Mouse (Mus musculus) heart, embryonic 14.5 days (tissue): Measurements from ENCODE around the gene Zfhx2. TPM values are rescaled to one million over a fixed set of nuclear protein-coding genes. Genes with fewer than 3 reads are reported as not detected.

Source experiments
- ATAC-seq: fragments of 200-750 bp; cut with Nextera tagmentation; 2 replicates; pipeline ENCODE4 v1.8.0; 2017; ENCODE audit warnings: low read depth, moderate TSS enrichment; ENCODE audit not compliant: insufficient number of reproducible peaks, insufficient read depth, low FRiP score
- H3K27ac ChIP-seq, 2 experiments: fragments of 200-500 bp in 1 of 2; fragments of 300-500 bp in 1 of 2; sonication (generic) in 1 of 2; replicated peaks in 1 of 2; 2 replicates each; pipeline ENCODE4 v1.5.1; 2012 to 2014; ENCODE audit warnings: low read depth in 2 of 2, low read length in 2 of 2, control low read depth in 1 of 2, mild to moderate bottlenecking in 1 of 2, mixed read lengths in 1 of 2; ENCODE audit not compliant: control insufficient read depth in 1 of 2, insufficient read depth in 1 of 2
- H3K27me3 ChIP-seq: fragments of 300-500 bp; sonication (generic); 2 replicates; pipeline ENCODE4 v1.6.1; 2014; ENCODE audit warnings: mild to moderate bottlenecking, low read length, control low read depth; ENCODE audit not compliant: control insufficient read depth, insufficient read depth
- H3K36me3 ChIP-seq: fragments of 300-500 bp; sonication (generic); 2 replicates; pipeline ENCODE4 v1.6.1; 2014; ENCODE audit warnings: mild to moderate bottlenecking, control low read depth, low read length, mixed read lengths; ENCODE audit not compliant: control insufficient read depth, insufficient read depth
- H3K4me1 ChIP-seq, 2 experiments: fragments of 200-500 bp in 1 of 2; fragments of 300-500 bp in 1 of 2; sonication (generic) in 1 of 2; 2 replicates each; pipeline ENCODE4 v1.6.1; 2012 to 2014; ENCODE audit warnings: low read length in 2 of 2, control low read depth in 1 of 2, mixed read lengths in 1 of 2; ENCODE audit not compliant: control insufficient read depth in 2 of 2, insufficient read depth in 2 of 2
- H3K4me2 ChIP-seq: fragments of 300-500 bp; sonication (generic); 2 replicates; pipeline ENCODE4 v1.6.1; 2014; ENCODE audit warnings: mild to moderate bottlenecking, low read length
- H3K4me3 ChIP-seq, 2 experiments: fragments of 200-500 bp in 1 of 2; fragments of 300-500 bp in 1 of 2; sonication (generic) in 1 of 2; 2 replicates each; pipeline ENCODE4 v1.5.1; 2012 to 2014; ENCODE audit warnings: low read length in 2 of 2, mild to moderate bottlenecking in 2 of 2, control low read depth in 1 of 2, low read depth in 1 of 2, moderate library complexity in 1 of 2; ENCODE audit not compliant: control insufficient read depth in 1 of 2, insufficient read depth in 1 of 2
- H3K9ac ChIP-seq: fragments of 300-500 bp; sonication (generic); 2 replicates; pipeline ENCODE4 v1.6.1; 2014; ENCODE audit warnings: mild to moderate bottlenecking, low read length
- H3K9me3 ChIP-seq: fragments of 300-500 bp; sonication (generic); 2 replicates; pipeline ENCODE4 v1.6.1; 2016; ENCODE audit warnings: low read length, control low read depth; ENCODE audit not compliant: control insufficient read depth
- WGBS: fragments of 180-500 bp; shearing (Covaris S2); extraction: QIAGEN DNeasy Blood & Tissue Kit; methylation state at CpG from one replicate; pipeline ENCODE4 v1.1.7; 2014; 5-methylcytosine and 5-hydroxymethylcytosine counted together
- polyA plus RNA-seq: library from polyadenylated mRNA; unstranded; fragments of >200 nt; fragmentation: Nextera tagmentation; extraction: Ambion mirVana; gene quantifications from 2 replicates; pipeline ENCODE4 v1.2.1, GENCODE M21; 2014

The Zfhx2 gene
- polyA plus RNA-seq, 1 experiment from 2014 or later = 2.6 TPM

- Histone ChIP-seq H3K27ac (no peak overlapping the region), H3K9ac (no peak overlapping the region), H3K4me1 (peaks cover 8 to 25% of the 10 kb centered on the region in 2 experiments; a peak in 3 of 4 replicates), H3K4me3 (no peak overlapping the region), H3K9me3 (no peaks in the 10 kb centered on the region), H3K27me3 (peaks cover 90% of the 10 kb centered on the region), H3K4me2 (no peak overlapping the region), H3K36me3 (no peaks in the 10 kb centered on the region)
- ATAC-seq = no peak
- 59% methylated on average over 51 of the region's 51 CpGs for WGBS
Observed at GRCm38 (mm10) chr14:55113351-55113974, 21.3 kb upstream of the Zfhx2 start.

DNA sequence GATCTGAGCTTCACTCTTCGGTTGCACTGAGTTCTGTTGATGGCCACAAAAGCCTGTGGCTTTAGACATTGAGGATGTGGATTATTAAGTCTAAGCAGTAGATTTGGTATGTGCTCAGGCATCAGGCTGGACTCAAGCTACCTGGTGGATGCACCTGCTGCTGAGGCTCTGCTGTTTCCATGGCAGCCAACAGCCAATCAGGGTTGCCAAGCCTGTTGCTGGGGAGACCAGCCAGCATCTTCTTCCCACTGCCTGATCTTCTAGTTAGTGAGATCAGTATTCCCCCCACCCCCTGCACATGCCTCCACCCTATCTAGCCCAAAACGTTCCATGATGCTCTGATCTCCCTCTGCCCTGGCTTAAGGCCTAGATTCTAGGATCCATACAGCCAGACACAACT, 19.6 kb upstream of the Zfhx2 start:
- no peak for ATAC-seq
- WGBS = 76% methylated on average over 2 of the region's 2 CpGs
- H3K4me2 ChIP-seq = no peak overlapping the region
- H3K36me3 ChIP-seq = no peaks in the 10 kb centered on the region
- no peak overlapping the region for H3K9ac ChIP-seq
- H3K4me3 ChIP-seq = no peak overlapping the region
- H3K27ac ChIP-seq = no peak overlapping the region
- peaks cover 84% of the 10 kb centered on the region for H3K27me3 ChIP-seq
- H3K4me1 ChIP-seq = peaks cover 8 to 25% of the 10 kb centered on the region in 2 experiments; a peak in 3 of 4 replicates
- no peaks in the 10 kb centered on the region for H3K9me3 ChIP-seq

DNA sequence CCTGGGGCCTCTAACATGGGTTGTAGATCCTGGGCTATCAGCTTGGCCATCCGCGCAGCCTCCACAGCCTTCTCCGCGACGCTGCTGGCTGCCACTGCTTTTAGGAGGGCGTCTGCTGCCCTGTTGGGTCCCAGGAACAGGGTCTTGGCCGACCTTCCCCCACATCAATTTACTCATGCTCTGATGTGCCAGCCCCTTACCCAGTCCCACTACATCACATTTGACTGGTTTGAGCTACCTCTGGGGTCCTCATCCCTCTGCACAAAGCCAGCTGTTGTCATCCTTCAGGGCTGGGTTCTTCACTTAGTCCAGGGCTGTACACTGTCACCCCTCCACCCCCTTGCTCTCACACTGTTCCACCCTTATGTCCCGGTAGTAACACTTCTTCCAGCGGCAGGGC, 18.0 kb upstream of the Zfhx2 start:
- H3K4me3 ChIP-seq = no peak overlapping the region
- no peaks in the 10 kb centered on the region for H3K36me3 ChIP-seq
- no peak overlapping the region for H3K9ac ChIP-seq
- no peaks in the 10 kb centered on the region for H3K9me3 ChIP-seq
- peaks cover 67% of the 10 kb centered on the region for H3K27me3 ChIP-seq
- peaks cover 15 to 23% of the 10 kb centered on the region in 2 experiments for H3K4me1 ChIP-seq
- H3K27ac ChIP-seq = no peak overlapping the region
- no peak for ATAC-seq
- WGBS = 31% methylated on average over 9 of the region's 9 CpGs
- H3K4me2 ChIP-seq = no peak overlapping the region

DNA sequence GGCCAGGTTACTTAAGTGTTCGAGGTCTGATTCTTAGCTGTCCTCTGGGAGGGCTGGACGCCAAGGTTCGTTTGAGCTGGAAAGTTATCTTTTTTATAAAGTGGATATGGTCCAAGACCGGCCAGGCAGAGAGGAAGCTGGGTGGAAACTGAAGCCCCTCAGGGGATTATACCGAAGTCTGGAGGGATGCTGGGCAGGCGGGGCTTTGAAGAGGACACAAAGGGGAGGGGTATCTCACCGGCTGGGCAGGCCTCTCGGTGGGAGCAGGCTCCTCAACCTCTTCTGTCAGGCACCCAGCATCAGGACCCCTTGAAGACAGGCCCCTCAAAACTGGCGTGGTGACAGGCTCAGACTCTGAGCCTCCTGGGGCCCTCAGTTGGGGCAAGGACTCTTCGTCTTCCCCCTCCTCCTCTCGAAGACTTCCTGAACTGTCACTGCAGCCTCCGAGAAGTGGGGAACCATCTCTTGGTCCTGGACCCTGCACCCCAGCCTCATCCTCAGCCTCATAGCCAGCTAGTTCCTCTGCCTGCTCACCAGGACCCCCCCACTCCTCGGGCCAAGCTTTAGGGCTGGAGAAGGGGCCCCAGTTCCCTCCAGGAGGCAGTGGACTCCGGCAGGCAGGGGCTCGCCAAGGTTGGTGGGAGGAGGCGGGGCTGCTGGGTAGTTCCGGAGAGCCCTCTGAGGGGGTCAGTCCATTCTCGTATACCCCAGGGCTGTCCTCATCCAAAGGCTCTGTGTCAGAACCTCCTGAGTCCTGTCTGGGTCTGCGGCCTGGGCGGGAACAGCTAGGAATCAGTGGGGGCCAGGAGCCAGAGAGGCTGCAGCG, 17.1 kb upstream of the Zfhx2 start:
- H3K36me3 ChIP-seq = no peaks in the 10 kb centered on the region
- ATAC-seq = no peak
- H3K27me3 ChIP-seq = peaks cover 59% of the 10 kb centered on the region
- no peaks in the 10 kb centered on the region for H3K9me3 ChIP-seq
- H3K9ac ChIP-seq = no peak overlapping the region
- peaks cover 16 to 17% of the 10 kb centered on the region in 2 experiments for H3K4me1 ChIP-seq
- H3K4me3 ChIP-seq = no peak overlapping the region
- H3K27ac ChIP-seq = no peak overlapping the region
- WGBS = 10% methylated on average over 21 of the region's 21 CpGs
- H3K4me2 ChIP-seq = no peak overlapping the region

- Histone ChIP-seq H3K27me3 (peaks cover 50% of the 10 kb centered on the region), H3K4me3 (no peak overlapping the region), H3K4me2 (no peak overlapping the region), H3K36me3 (no peaks in the 10 kb centered on the region), H3K4me1 (peaks cover 12 to 17% of the 10 kb centered on the region in 2 experiments), H3K9ac (no peak overlapping the region), H3K27ac (no peak overlapping the region), H3K9me3 (no peaks in the 10 kb centered on the region)
- no peak for ATAC-seq
- 33% methylated on average over 9 of the region's 9 CpGs for WGBS
Observed at GRCm38 (mm10) chr14:55108202-55108870, 16.2 kb upstream of the Zfhx2 start.

DNA sequence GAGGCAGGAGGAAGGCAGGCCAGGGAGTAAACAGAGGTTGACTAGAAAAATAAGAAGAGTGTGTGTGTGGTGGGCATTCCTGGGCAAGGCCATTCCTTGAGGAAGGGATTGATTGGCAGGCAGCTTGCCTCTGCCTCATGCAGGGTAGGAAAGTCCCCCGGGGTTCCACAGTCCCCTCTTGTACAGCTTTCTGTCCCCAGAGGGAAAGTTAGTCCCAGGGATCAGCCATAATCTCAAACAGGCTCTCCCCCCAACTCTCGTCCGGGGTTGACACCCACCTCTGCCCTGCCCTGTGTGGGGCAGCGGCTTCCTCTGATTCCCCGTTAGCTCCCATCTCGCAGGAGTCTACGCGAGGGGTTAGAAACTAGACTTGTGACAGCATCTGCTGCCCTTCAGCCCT, 14.9 kb upstream of the Zfhx2 start:
- Histone ChIP-seq H3K9ac (no peak overlapping the region), H3K27ac (no peak overlapping the region), H3K4me2 (no peak overlapping the region), H3K4me3 (no peak overlapping the region), H3K9me3 (no peaks in the 10 kb centered on the region), H3K27me3 (peaks cover 39% of the 10 kb centered on the region), H3K36me3 (peaks cover 6% of the 10 kb centered on the region; the same call in 1 of the 2 replicates), H3K4me1 (peaks cover 12 to 17% of the 10 kb centered on the region in 2 experiments)
- ATAC-seq = no peak
- 76% methylated on average over 8 of the region's 8 CpGs for WGBS
